Mouse (Mus musculus): ENCODE measurements around the gene Zfp382.
"Not testable (repeated sequence)": the region's sequence is repeated elsewhere in the genome, so short reads cannot be mapped to it uniquely, and the experiment has no call there.

DNA sequence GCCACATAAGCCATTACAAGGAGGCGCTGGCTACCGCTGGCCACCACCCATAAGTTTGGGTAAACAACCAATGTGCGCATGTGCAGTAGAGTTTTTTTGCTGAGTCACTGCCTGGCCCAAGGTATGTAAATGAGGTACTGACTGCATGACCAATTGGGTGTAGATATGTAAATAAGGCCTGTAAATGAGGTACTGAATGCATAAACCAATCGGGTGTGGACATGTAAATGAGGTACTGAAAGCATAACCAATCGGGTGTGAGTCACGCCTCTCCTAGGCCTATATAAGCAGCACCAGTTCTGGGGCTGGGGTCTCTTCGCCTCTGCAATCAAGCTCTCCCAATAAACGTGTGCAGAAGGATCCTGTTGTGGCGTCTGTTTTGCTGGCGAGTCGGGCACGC lies 3.8 kb upstream of the Zfp382 start:
- TF ChIP-seq CTCF, EP300 (IDR thresholded peaks at IDR 0.05; ENCODE audit: low read depth): not testable (repeated sequence)
